Mouse (Mus musculus) mature B cell (primary cell): ENCODE data around the gene A830031A19Rik.

Experiments
- in situ Hi-C: fragments of 300-500 bp; cut with MboI; formaldehyde crosslinking; loops from 2 replicates; pipeline ENCODE4 v1.14.3; 2019

The A830031A19Rik gene

DNA sequence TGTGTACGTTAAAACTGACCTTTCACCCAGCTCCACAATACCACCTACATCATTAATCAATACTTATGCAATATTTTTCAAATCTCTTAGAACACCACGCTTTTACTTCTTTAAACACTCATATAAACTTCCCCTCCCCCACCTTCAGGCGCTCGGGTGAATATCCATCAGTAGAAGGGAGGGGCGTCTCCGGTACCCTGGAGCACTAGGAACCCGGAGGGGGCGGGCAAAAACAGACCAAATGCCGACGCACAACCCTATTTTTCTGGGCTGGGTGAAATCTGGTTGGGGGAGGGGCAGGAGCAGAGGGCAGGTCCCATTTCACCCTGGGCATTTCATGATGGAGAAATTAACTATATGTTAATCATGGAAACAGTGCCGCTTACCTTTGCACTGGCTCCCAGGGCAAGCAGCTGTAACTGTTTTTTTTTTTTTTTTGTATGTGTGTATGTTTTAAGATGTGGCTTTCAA, at the start of gene A830031A19Rik:
Gene A830031A19Rik, minus strand, starts transcription at position 421 of the 471 bp plus-strand sequence.
- in situ Hi-C loops = loop anchor here (25.0 kb wide), 1 partner anchor 1788 kb away; no protein-coding TSS in a partner anchor

DNA sequence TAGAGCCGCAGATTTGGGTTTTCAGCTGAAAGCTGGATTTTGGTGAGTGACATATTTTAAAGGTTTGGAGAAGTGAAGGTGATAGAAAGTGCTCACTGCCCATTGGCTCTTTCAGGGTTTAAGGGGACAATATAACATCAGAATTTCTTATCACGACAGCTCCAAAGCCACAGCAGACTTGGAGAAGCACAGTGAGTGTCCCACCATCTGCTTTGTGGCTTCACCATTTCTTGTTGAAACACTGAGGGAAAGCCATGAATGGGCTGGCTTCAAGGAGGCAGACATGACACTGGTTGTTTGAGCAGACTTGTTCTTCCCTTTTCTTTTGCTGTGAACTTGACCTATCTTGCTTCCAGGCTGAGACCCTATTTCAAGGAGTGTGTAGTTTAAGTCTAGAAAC, 49.1 kb upstream of the A830031A19Rik start:
- in situ Hi-C loops = no loop called here

DNA sequence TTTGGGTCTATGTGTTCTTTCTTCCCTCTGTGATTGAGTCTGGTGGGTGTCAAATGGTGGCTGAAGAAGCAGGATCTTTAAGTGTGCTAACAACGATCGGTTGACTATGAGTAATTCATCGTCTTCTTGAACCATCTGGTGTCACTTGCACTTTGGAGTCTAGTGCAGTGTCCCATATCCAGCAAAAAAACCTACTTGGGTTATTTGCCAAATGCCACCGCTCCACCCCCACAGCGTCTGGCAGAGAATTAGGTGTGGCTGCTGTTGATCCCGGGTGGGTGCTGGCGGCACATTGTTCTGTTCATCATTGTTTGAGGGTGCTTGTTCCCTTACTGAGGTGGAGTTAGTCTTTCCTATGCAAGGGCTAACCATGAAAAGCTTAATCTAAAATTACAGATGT, 48.0 kb upstream of the A830031A19Rik start:
- in situ Hi-C loops = no loop called here

DNA sequence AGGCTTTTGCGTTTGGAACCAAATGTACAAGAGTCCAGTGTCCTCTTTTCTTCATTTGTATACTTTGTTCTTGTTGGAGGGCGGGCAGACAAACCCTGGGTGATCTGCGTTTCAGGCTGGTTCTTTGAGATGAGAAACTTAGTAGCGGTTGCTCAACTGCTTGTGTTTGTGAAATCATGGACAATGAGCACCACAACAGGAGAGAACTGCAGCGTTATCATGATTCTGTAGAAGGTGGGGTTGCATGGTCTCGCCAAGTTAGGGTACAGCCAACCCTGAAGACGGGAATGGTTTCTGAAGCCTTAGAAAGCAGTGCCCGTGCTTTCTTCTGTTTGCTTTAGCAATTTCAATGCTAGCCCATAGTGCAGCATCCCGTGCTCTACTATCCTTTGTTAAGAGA, 46.3 kb upstream of the A830031A19Rik start:
- in situ Hi-C loops = no loop called here

DNA sequence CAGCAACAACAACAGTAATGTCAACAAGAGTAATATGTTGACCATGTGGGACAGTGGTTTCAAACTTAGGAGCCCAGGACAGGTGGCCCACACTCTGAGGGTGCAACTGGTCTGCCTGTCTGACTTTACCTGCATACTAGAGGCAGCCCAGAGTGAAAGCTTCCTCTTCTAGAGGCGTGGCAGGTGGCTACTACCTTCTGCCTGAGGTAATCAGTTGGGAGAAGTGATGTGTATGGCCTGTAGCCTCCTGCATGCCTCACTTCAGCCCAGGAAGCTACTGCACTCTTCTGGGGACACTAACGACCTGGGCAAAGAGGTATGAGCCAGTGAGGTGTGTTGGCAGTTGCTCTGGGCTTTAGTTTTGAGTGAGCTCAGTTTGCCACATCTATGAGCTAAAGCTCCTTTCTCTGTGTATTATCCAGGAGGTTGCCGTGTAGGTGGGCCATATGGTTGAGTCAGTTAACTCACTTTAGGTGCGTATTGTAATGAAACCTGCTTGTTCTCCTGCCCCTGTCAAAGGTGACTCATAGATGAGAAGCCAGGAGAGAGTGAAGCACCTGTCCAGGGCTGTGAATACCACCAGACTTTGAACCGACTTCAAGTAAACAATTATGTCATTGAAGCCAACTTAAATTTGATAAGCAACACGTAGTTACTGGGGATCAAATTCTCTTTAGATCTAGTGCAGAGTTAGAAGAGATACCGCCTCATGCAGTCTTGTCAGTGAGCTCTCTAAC, 41.9 kb upstream of the A830031A19Rik start:
- in situ Hi-C loops = no loop called here

DNA sequence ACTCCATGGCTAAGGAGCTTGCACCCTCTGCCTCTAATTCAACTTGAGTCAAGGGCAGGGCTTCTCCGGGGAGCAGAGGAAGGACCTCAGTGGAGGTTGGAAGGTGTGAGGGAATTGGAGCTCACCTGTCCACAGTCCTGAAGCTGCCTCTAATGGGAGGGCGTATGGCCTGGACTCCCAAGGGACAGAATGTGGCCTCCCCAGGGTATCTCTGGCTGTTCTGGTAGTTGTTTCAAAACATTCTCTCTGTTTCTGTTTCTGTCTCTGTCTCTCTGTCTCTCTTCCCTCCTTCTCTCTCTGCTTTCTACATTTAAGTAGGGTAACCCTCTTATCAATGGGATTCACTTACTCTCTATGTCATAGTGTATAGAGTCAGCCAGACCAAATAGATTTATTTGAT, 41.2 kb upstream of the A830031A19Rik start:
- in situ Hi-C loops = no loop called here

DNA sequence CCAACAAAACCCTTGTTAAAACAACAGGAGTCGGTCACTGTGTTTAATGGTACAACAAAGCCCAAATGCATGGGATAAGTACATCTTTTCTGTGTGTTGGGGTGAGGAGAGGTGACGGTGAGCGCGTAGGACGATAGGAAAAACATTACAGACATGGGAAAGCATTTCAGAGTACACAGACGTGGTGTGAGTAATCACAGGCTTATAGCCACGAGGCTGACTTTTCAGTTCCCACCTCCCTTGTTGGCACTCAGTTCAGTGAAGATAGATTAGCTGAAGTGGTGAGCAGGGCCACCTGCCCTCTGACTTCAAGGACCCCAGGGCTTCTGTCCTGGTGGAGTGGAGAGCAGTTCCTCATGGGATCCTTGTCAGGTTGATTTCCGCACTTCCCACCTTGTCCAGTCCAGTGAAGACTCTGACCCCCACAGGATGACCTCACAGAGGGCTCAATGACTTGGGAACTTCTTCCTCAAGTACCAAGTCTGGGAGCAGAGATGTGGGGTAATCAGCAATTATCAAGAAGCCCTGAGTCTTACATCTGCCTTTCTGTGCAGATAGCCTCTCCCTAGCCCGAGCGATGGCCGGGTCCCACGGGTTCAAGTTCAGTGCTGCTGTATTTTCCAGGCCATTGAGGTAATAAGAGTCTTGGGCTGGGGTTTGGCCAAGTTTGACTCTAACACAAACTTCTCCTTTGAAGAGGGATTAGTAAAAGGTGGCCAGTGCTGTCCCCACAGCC, 40.3 kb upstream of the A830031A19Rik start:
- in situ Hi-C loops = no loop called here

DNA sequence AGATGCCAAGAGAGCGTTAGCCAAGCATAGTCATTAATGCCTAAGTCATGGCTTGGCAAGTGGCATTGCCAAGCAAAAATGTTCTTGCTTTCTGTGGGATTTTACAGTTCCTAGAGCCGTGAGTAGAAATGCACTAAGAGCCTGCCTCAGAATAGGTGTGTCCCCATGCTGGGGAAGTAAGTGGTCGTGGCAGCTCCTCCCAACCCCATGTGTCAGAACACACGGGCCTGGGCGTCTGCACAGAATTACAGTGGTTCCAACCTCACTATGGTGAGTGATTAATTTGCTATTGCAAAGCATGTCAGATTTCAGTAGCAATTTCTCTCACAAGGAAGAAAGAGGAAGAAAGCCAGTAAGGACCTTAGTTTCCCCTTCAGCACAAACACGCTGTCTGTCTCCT, 36.9 kb upstream of the A830031A19Rik start:
- in situ Hi-C loops = no loop called here

DNA sequence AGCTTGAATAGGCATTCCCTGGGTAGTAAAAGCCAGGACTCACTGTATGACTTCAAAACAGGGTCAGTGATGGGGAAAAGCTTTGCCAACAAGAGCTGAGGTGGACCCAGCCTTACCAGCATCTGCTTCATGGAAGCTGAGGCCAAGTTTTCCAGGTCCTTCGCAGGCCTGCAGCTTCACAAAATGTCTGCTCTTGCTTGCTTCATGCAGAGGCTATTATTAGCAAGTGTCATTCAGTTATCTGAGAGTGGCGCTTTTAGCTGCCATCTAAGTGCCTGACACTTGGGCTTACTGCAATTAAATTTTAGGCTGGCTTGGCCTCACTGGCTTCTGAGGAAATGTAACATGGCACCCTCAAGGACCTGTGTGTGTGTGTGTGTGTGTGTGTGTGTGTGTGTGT, 35.3 kb upstream of the A830031A19Rik start:
- in situ Hi-C loops = no loop called here

DNA sequence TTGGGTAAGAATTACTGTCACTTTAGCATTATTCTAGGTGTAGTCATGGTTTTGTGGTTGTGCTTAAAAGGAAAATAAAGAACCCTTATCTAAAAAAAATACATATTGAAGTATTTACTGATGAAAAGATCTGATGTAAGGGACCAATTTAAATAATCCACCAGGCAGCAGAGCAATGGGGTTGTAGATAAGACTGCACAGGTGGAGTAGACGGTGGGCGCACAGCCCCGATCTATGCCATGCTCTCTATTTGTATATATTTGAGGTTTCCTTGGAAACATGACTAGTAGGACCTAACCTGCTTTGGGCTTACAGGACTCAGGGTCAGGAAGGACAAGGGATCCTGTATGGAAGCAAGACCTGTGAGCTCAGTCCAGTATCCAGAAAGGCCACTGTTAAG, 34.5 kb upstream of the A830031A19Rik start:
- in situ Hi-C loops = no loop called here

DNA sequence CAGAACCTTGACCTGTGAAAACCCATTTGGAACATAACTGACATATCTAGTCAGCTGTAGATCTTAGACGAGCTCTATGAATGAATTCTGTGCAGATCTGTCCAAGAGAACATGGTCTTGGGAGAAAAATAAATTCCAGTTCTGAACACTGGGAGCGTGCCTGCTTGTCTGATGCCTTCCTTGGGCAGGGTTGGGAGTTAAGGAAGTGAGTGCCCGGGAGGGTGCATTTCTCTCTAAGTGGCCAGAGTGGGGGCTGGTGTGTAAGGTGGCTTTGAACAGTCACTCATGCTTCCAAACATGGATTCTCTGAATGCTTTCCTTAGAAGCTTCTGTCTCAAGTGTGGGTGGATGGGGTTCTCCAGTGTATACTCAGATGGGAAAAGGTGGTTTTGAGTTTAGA, 34.1 kb upstream of the A830031A19Rik start:
- in situ Hi-C loops = no loop called here

DNA sequence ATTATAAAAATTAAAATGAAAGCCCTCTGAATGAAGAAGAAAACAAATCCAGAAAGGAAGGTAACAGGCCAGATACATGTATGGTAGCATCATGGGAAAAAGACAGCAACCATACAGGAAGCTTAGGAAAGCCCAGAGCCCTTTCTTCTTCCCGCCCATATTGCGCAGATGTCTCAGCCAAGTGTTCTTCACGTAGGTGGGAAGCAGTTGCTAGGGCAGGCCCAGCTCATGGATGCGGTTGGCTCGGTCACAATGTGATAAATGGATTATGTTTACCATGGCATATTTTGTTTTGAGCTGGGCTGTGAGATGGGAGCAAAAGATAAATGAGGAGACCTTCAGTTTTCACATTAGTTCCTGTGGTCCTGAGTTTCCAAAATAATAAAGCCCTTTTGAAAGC, 32.6 kb upstream of the A830031A19Rik start:
- in situ Hi-C loops = no loop called here

DNA sequence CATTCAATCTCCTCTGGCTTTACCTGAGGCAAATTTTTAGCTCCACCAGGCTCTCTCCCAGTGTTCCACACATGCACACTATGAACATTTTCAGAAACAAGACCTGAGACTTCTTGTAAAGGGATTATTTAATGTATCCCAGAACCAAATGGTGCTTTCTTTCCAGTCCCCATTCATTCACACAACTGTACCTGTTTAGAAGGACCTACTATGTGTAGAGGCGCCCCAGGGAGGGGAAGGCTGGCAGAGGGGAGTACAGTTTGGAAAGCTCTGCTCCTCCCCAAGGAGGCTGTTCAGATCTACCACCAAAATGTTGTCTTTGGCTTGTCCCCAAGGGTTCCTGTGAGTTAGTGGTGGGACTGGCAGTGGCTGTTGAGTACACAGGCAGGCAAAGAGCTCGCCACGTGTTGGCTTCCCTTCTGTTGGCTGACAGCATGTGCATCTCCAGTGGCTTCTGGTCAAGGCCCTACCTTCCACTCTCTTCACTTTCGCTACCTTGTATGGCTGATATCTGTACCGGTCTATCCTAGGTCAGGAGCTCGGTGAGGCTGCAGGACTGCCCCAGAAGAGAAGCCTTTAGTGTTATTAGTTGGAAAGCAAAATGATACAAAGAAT, 28.4 kb upstream of the A830031A19Rik start:
- in situ Hi-C loops = no loop called here

DNA sequence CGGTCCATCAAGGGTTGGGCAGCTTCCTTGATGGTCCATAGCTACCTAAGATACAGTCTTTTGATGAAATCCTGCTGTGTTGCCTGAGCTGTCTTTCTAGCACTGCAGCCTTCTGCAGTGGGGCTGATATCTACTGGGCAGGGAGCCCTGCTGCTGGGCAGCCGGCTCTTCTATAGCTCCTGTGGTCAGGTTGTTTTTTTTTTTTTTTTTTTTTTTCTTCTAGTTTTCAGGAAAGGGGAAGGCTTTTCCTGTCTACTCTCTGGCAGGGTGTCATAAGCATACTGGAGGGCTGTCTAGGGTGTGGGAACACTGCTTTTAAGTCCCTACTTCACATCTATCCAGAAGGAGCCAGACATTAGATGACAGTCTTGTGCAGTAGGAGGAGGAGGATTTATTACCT, 27.5 kb upstream of the A830031A19Rik start:
- in situ Hi-C loops = no loop called here

DNA sequence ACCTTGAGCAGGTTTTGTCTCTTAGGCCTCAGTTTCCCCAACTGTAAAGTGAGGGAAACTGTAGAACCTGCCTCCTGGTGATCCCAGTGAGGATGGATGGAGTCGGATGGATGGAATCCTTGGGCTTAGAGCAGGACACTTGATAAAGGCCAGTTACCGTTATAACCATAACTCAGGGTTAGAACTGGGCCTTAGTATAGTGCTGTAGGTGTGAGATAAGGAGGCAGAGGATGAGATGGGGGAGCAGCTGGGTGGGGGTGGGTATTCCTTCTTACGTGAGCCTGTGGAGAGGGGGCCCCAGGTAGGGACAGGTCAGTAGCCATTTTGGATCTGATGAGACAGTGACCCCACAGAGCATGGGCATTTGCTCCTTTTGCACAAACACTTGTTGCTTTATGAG, 26.8 kb upstream of the A830031A19Rik start:
- in situ Hi-C loops = no loop called here

DNA sequence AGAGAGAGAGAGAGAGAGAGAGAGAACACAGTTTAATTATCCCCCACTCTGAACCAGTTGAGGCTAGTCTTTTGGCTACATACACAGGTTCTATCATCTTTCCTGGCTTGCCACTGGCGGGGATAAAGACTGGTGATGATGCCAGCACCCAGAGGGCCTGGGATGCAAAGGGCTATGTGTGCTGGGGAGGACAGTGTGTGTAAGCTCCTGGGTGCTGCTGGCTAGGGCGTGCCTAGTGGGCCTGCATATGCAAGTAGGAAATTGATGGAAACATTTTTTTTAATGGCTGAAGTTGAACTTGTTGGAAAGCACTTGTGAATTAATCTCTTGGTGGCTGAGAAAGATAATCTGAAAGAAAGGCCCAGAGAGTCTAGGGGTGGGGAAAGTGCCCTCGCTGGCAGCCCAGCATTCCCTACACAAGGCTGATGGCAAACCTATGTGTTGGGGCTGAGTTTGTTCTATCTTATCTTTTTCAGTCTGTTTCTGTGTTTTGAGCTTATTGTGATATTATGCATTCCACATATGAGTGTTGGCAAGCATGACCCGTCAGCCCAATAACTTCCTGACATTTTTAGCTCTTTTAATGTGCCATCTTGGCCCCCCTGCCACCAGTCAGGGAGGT, 25.7 kb upstream of the A830031A19Rik start:
- in situ Hi-C loops = no loop called here

DNA sequence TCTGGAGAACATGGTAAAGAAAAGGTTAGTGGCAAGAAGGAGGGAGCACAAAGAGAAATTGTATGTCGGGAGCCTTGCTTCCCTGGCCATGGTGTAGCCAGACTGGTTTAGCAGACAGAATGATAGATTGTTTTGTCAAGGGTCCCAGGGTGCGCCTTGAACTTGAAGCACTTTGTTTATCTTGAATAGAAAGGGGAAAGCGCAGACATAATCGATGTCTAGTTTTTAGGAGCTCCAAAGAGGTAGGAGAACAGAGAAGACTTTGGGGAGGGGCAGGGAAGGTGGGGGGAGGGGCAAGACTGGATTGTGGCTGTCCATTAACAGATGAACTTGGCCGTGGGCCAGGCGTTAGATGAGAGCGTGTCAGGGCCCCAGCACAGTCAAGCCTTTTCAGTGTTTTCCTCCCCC, 25.0 kb upstream of the A830031A19Rik start:
- in situ Hi-C loops = no loop called here

DNA sequence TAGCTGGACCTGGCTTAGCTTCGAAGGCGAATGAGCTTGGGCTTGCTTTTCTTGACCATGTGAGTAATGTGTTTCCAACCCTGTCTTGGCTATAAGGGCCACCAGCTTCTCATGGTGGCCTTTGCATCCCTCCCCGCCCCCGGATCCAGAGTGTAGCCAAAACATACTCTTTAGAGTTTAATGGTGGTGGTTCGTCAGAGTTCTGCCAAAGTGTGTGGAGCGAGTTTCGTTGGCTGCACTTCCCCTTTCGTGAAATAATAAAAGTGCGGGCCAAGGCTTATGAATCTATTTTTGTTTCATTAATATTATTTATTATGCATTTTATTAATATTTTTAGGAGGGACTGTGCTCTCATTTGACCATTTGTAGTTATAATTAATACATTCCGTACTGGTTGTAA, 24.4 kb upstream of the A830031A19Rik start:
- in situ Hi-C loops = no loop called here

DNA sequence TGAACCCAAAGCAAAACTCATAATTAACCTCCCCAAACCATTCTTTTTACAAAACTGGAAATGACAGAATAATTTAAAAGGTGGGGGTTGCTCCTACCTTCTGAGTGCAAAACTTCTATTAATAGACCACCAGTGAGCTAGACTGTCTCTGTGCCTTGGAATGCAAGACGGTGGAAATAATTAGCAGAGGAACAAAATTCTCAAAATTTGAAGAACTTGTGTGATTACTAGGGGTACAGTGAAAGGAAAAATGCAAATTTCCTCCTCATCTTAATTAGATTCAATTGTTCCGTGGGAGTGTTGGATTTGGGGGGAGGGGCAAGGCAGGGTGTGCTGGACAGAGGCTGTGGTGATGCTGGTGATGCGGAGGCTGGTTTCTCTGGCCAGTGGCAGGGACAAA, 23.8 kb upstream of the A830031A19Rik start:
- in situ Hi-C loops = no loop called here

DNA sequence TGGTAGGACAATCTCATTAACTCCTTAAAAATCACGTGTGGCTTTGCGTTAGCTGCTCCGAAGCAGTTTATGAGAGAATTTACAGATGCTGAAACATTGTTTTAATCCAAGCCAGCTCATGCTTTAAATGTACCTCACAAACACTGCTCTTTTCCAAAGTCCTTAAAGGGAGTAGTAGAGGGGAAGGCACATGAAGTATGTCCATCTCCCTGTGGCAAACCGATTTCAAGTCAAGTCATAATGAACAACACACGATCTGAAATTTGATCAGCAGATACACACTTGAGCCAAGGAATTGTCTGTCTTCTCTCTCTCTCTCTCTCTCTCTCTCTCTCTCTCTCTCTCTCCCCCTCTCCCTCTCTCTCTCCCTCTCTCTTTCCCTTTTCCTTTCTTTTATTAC, 23.2 kb upstream of the A830031A19Rik start:
- in situ Hi-C loops = no loop called here

DNA sequence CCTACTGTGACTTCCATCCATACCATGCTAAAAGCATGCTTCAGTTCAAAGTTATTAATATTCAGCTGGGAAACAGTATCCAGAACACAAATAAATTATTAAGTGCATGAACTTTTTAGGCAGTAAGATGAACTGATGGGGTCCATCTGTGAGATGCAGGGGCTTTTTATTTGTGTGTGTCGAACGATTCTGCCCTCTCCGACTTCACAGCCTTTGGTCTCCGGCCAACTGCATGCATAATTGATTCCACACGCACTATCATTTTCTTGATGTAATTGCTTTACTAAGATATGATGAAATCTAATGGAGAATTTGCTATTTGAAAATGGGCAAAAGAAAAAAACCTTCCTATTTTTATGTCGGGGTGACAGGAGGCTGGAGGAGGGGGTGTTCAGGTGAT, 22.2 kb upstream of the A830031A19Rik start:
- in situ Hi-C loops = no loop called here

DNA sequence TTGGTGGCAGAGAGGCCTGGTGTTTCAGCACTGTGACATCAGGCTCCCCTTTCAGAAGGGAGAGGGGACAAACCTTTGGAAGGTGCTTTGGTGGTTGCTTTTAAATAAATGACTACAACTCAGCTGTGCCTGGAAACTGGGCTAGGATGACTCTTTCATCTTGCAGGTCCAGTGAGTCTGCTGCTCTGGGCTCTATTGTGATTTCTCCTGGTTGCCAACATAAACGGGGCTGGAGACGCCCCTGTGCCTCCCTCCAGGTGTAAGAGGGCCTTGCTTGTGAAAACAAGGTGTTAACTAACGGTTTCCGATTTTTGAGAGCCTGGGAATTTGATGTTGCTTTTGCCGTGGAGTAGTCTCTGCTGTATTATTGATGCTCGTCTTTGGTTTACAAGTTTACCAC, 21.6 kb upstream of the A830031A19Rik start:
- in situ Hi-C loops = no loop called here
